Mouse (Mus musculus): ENCODE results near the gene Disp2. TPM values are rescaled to one million over a fixed set of nuclear protein-coding genes. Genes with fewer than 3 reads are reported as not detected.

The Disp2 gene
- polyA plus RNA-seq (2012; rRNA removed; ENCODE audit: low replicate concordance) = 0.32 and 0.50 TPM in 2 replicates

DNA sequence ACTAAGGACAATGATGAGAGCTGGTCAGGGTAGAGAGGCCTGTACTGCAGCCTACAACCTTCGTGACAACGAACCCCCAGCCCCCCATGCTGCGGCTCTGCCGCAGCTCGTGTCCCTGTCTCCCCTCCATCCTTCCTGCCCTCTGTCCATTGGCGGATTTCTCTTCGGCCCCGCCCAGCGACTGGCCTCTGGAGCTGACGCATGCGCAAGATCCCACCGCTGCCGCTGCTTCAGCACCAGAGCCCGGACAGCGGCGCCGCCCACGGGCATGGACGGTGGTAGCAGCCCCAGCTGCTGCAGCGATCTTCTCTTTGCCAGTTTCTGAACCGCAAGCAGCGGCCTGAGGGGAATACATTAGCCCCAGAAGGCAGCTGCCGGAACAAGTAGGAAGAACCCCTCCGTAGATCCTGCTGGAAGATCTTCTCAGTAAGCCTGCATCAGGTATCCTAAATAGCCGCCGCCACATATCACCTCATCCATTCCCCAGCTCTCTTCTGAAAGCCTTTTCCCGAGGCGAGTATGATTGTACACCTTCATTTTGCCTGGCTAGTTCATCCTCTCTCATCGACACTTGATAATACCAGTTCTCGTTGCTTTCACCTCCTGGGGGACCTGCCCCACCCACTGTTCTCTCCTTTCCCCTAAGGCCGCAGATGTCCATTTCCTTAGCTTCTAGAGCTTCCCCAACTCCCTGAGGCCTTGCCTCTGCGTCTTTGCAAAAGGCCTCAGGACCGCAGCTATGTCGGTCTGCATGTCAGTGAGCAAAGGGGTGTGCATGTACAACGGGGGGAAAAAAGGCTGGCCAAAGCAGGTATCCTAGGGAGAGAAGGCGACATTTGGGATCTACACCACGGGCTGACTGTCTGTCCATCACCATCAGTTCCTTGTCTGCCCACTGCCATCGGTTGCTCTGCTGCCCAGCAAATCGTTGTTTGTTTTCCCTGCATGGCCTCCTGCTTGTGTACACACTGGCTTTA, at the start of gene Disp2:
Disp2 (plus strand) TSS at position 216 of the 977 bp plus-strand sequence.

GRCm38 (mm10) chr2:118745232-118745884, 34.2 kb upstream of the Disp2 start, which contains the start of gene Inafm2:
Gene Inafm2 (plus strand): TSS chr2:118745758.

DNA sequence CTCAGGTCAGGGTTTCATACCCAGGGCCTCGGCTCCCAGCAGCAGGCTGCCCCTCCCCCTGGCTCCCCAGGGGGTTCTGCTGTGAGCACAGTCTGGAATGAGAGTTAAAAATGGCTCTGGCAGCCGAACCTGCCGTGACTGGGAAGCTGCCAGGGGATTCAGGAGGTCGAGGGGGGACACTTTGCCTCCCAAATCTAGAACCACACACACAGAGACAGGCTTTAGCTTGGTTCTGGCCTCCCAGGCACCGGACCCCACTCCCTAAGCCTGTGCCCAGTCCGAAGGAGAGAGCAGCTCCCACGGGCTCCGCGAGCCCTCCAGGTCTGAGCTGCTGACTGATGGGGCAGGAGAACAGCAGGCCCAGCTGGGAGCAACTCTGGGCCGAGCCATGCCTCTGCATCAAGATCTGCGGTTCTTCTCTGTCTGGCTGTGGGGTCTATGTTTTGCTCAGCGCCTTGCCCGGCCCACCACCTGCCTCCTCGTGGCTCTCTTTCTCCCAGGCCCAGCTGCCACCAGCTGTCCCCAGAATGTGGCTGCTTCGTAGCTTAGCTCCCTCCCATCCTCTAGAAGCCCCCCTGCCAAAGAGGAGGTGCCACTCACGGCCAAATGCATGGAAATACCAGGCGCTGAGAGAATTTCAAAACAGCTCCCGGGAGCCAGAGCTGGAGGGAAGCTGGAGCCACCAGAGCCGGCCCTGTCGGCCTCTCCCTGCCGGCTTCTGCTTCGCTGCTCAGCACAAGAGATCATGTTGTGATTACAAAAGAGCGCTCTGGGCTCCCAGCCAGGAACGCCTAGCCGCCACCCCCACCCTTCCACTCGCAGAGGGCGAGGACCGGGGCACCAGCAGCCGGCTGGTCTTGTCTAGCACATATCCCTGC, 17.4 kb upstream of the Disp2 start, which contains the start of gene Ccdc9b:
Ccdc9b (minus strand) TSS at position 756 of the 878 bp plus-strand sequence.

GRCm38 (mm10) chr2:118772158-118772874, 7.2 kb upstream of the Disp2 start, which contains the start of gene Phgr1:
Gene Phgr1 (plus strand): TSS chr2:118772769.

DNA sequence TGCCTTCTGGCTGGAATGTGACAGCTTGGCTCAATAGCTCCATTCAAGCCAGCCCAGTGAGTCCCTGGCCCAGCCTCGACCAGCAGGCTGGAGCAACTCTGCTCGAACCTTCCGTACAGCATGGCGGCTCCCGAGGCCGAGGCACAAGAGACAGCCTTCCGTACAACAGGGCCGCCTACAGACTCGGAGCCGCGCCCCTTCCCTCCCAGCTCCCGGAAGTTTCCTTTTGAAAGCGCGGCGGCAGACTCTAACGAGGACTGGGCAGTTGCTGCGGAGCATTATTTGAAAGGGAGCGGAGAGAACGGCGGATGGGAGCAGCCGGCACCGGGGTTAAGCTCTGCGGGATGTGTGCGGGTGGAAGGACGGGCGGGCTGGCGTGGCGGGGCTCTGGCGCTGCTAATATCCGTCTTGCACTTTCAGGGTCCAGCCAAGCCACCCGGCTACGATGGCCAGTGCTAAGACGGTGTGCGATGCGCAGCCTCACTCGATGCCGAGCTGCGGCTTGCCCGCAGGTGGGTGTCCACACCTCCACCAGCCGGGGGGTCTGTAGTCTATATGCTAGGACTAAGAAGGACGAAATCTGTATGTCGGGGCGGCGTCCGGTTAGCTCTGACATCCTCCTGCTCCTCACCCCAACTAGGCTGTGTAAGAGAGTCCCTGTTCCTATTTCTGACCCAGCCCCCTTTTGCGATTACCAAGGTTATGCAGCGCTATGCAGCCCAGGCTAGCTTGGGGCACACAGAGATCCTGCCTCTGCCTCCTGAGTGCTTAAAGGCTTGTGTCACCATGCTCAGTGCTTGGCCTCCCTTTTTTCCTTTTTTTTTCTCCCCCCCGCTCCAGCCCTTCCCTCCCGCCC, 34.7 kb downstream of the Disp2 start, which contains the start of gene Knstrn:
Knstrn (plus strand) TSS at position 23 of the 856 bp plus-strand sequence.

Other genes starting within 250 kb of the Disp2 start
- 28.8 and 46.9 TPM in 2 replicates for gene Bmf, start 230.0 kb upstream of the Disp2 start, polyA plus RNA-seq (2012; rRNA removed; ENCODE audit: low replicate concordance)
- gene Bub1b, start 181.5 kb upstream of the Disp2 start, polyA plus RNA-seq (2012; rRNA removed; ENCODE audit: low replicate concordance) = 1.8 and 2.6 TPM in 2 replicates
- 6.1 and 6.9 TPM in 2 replicates for gene Pak6, start 116.4 kb upstream of the Disp2 start, polyA plus RNA-seq (2012; rRNA removed; ENCODE audit: low replicate concordance)
- 0.10 and 0.16 TPM in 2 replicates for gene Ankrd63, start 75.8 kb upstream of the Disp2 start, polyA plus RNA-seq (2012; rRNA removed; ENCODE audit: low replicate concordance)
- 16.6 and 17.0 TPM in 2 replicates for gene Plcb2, start 51.3 kb upstream of the Disp2 start, polyA plus RNA-seq (2012; rRNA removed; ENCODE audit: low replicate concordance)
- 12.7 and 24.4 TPM in 2 replicates for gene Inafm2, start 34.0 kb upstream of the Disp2 start, polyA plus RNA-seq (2012; rRNA removed; ENCODE audit: low replicate concordance)
- 3.9 and 8.1 TPM in 2 replicates for gene Ccdc9b, start 17.1 kb upstream of the Disp2 start, polyA plus RNA-seq (2012; rRNA removed; ENCODE audit: low replicate concordance)
- 0.29 TPM in 1 of 2 replicates, not detected in the other for gene Phgr1, start 7.0 kb upstream of the Disp2 start, polyA plus RNA-seq (2012; rRNA removed; ENCODE audit: low replicate concordance)
- 1.2 and 1.4 TPM in 2 replicates for gene Knstrn, start 34.3 kb downstream of the Disp2 start, polyA plus RNA-seq (2012; rRNA removed; ENCODE audit: low replicate concordance)
- gene Ivd, start 82.2 kb downstream of the Disp2 start, polyA plus RNA-seq (2012; rRNA removed; ENCODE audit: low replicate concordance) = 107 and 129 TPM in 2 replicates
- gene Bahd1, start 120.7 kb downstream of the Disp2 start, polyA plus RNA-seq (2012; rRNA removed; ENCODE audit: low replicate concordance) = 16.2 and 31.4 TPM in 2 replicates
- 17.1 and 21.6 TPM in 2 replicates for gene Chst14, start 146.8 kb downstream of the Disp2 start, polyA plus RNA-seq (2012; rRNA removed; ENCODE audit: low replicate concordance)
- gene Ccdc32, start 249.7 kb downstream of the Disp2 start, polyA plus RNA-seq (2012; rRNA removed; ENCODE audit: low replicate concordance) = 4.3 and 6.4 TPM in 2 replicates

Measured in mammary gland, adult 2 months (tissue).